Mouse (Mus musculus): ENCODE measurements at regions not wholly inside any gene's neighbourhood (a gene's known extent, or its start where the extent isn't known, plus 50 kb on each side); places are given as distances from the start of the nearest gene placed in this dataset.

- TF ChIP-seq EP300 (IDR thresholded peaks at IDR 0.05; ENCODE audit: low read depth) (no peak), CTCF (IDR thresholded peaks at IDR 0.05; ENCODE audit: low read depth) (no peak)
These were observed 212.3 kb downstream of the Dmac1 start for GRCm38 (mm10) chr4:75065782-75066181.

Data from heart, postnatal 0 days (tissue).